Mouse (Mus musculus): ENCODE results near the gene Faap100.

GRCm38 (mm10) chr11:120339978-120340513, 38.5 kb downstream of the Faap100 start:
- TF ChIP-seq CTCF (IDR thresholded peaks at IDR 0.05; ENCODE audit: control insufficient read depth, insufficient read depth, insufficient replicate concordance, low read depth, low read length) (no peak), POLR2A (IDR thresholded peaks at IDR 0.05; ENCODE audit: control insufficient read depth, low read depth, low read length) (no peak)

All from testis, adult 2 months (tissue).